Mouse (Mus musculus) intestine, embryonic 15.5 days (tissue): Measurements from ENCODE around the gene Gm17651. TPM values are rescaled to one million over a fixed set of nuclear protein-coding genes. Genes with fewer than 3 reads are reported as not detected.

Experiments
- ATAC-seq: fragments of 200-750 bp; cut with Nextera tagmentation; 2 replicates; pipeline ENCODE4 v1.8.0; 2017; ENCODE audit warnings: moderate TSS enrichment, moderate library complexity
- H3K27ac ChIP-seq: fragments of 300-500 bp; sonication (generic); 2 replicates; pipeline ENCODE4 v1.5.1; 2015; ENCODE audit warnings: mild to moderate bottlenecking, inconsistent platforms
- H3K27me3 ChIP-seq: fragments of 300-500 bp; sonication (generic); replicated peaks from 2 replicates; pipeline ENCODE4 v1.6.1; 2015; ENCODE audit warnings: inconsistent platforms
- H3K36me3 ChIP-seq: fragments of 300-500 bp; sonication (generic); 2 replicates; pipeline ENCODE4 v1.6.1; 2015; ENCODE audit warnings: inconsistent platforms
- H3K4me1 ChIP-seq: fragments of 300-500 bp; sonication (generic); replicated peaks from 2 replicates; pipeline ENCODE4 v1.6.1; 2015; ENCODE audit warnings: inconsistent platforms
- H3K4me2 ChIP-seq: fragments of 300-500 bp; sonication (generic); replicated peaks from 2 replicates; pipeline ENCODE4 v1.6.1; 2015; ENCODE audit warnings: mild to moderate bottlenecking, inconsistent platforms
- H3K4me3 ChIP-seq: fragments of 300-500 bp; sonication (generic); replicated peaks from 2 replicates; pipeline ENCODE4 v1.5.1; 2015; ENCODE audit warnings: inconsistent platforms
- H3K9ac ChIP-seq: fragments of 300-500 bp; sonication (generic); 2 replicates; pipeline ENCODE4 v1.6.1; 2015; ENCODE audit warnings: inconsistent platforms
- H3K9me3 ChIP-seq: fragments of 300-500 bp; sonication (generic); 2 replicates; pipeline ENCODE4 v1.6.1; 2016; ENCODE audit warnings: inconsistent platforms
- WGBS: fragments of 180-500 bp; shearing (Covaris S2); methylation state at CpG from one replicate; pipeline ENCODE4 v1.1.7; 2015; 5-methylcytosine and 5-hydroxymethylcytosine counted together
- polyA plus RNA-seq: library from polyadenylated mRNA; unstranded; fragments of >200 nt; fragmentation: Nextera tagmentation; extraction: Ambion mirVana; gene quantifications from 2 replicates; pipeline ENCODE4 v1.2.1, GENCODE M21; 2015

Gm17651 gene
- polyA plus RNA-seq, 1 experiment from 2014 or later: not detected

- Histone ChIP-seq H3K4me1 (no peaks in the 10 kb centered on the region), H3K4me2 (no peak overlapping the region), H3K4me3 (no peak overlapping the region), H3K27me3 (no peaks in the 10 kb centered on the region), H3K9ac (no peak overlapping the region), H3K36me3 (no peaks in the 10 kb centered on the region), H3K27ac (no peak overlapping the region), H3K9me3 (no peaks in the 10 kb centered on the region)
- no peak for ATAC-seq
- WGBS: 54% methylated on average over 1 of the region's 1 CpGs
Observed at GRCm38 (mm10) chr3:97648518-97648917, 26.0 kb downstream of the Gm17651 start.

- H3K4me1 ChIP-seq: no peaks in the 10 kb centered on the region
- no peak overlapping the region for H3K9ac ChIP-seq
- H3K27me3 ChIP-seq: no peaks in the 10 kb centered on the region
- H3K4me3 ChIP-seq: no peak overlapping the region
- H3K27ac ChIP-seq: no peak overlapping the region
- 82% methylated on average over 9 of the region's 9 CpGs for WGBS
- H3K36me3 ChIP-seq: no peaks in the 10 kb centered on the region; the same call in 1 of the 2 replicates
- no peak overlapping the region for H3K4me2 ChIP-seq
- H3K9me3 ChIP-seq: no peaks in the 10 kb centered on the region
- ATAC-seq: no peak
Observed at GRCm38 (mm10) chr3:97642001-97642400, 32.5 kb downstream of the Gm17651 start.

- WGBS: 86% methylated on average over 4 of the region's 4 CpGs
- Histone ChIP-seq H3K36me3 (no peaks in the 10 kb centered on the region; the same call in 1 of the 2 replicates), H3K4me2 (no peak overlapping the region), H3K9me3 (no peaks in the 10 kb centered on the region), H3K9ac (no peak overlapping the region), H3K27me3 (no peaks in the 10 kb centered on the region), H3K4me1 (no peaks in the 10 kb centered on the region), H3K4me3 (no peak overlapping the region), H3K27ac (no peak overlapping the region)
- no peak for ATAC-seq
Observed at GRCm38 (mm10) chr3:97641396-97641795, 33.1 kb downstream of the Gm17651 start.

- WGBS: 32% methylated on average over 3 of the region's 3 CpGs
- Histone ChIP-seq H3K9me3 (no peaks in the 10 kb centered on the region), H3K27me3 (no peaks in the 10 kb centered on the region), H3K9ac (no peak overlapping the region), H3K27ac (no peak overlapping the region), H3K4me1 (0 out of 2 replicates have a peak, but pooled peaks cover 3% of the 10 kb centered on the region), H3K36me3 (no peaks in the 10 kb centered on the region), H3K4me3 (no peak overlapping the region), H3K4me2 (no peak overlapping the region)
- ATAC-seq: peak; percentile 71
Observed at GRCm38 (mm10) chr3:97634288-97634761, 40.2 kb downstream of the Gm17651 start.

GRCm38 (mm10) chr3:97633456-97633855, 41.0 kb downstream of the Gm17651 start:
- WGBS: 61% methylated on average over 4 of the region's 4 CpGs
- Histone ChIP-seq H3K27me3 (no peaks in the 10 kb centered on the region), H3K4me2 (no peak overlapping the region), H3K36me3 (no peaks in the 10 kb centered on the region), H3K27ac (no peak overlapping the region), H3K9me3 (no peaks in the 10 kb centered on the region), H3K9ac (no peak overlapping the region), H3K4me3 (no peak overlapping the region), H3K4me1 (peaks cover 8% of the 10 kb centered on the region)
- ATAC-seq: peak; percentile 25; the same call in 1 of the 2 replicates

GRCm38 (mm10) chr3:97631258-97631860, 43.1 kb downstream of the Gm17651 start:
- Histone ChIP-seq H3K4me1 (peaks cover 8% of the 10 kb centered on the region), H3K4me2 (no peak overlapping the region), H3K36me3 (no peaks in the 10 kb centered on the region), H3K27me3 (no peaks in the 10 kb centered on the region), H3K27ac (no peak overlapping the region), H3K9ac (no peak overlapping the region), H3K9me3 (no peaks in the 10 kb centered on the region), H3K4me3 (no peak overlapping the region)
- ATAC-seq: no peak
- WGBS: 81% methylated on average over 8 of the region's 8 CpGs

- Histone ChIP-seq H3K36me3 (no peaks in the 10 kb centered on the region), H3K4me1 (peaks cover 8% of the 10 kb centered on the region), H3K9me3 (no peaks in the 10 kb centered on the region), H3K4me3 (no peak overlapping the region), H3K27ac (no peak overlapping the region), H3K4me2 (no peak overlapping the region), H3K9ac (no peak overlapping the region), H3K27me3 (no peaks in the 10 kb centered on the region)
- WGBS: 90% methylated on average over 4 of the region's 4 CpGs
- ATAC-seq: no peak
Observed at GRCm38 (mm10) chr3:97630746-97631145, 43.7 kb downstream of the Gm17651 start.

- H3K4me2 ChIP-seq: peak overlapping the region; percentile 61; the same call in 1 of the 2 replicates
- no peak overlapping the region for H3K27ac ChIP-seq
- peaks cover 8% of the 10 kb centered on the region for H3K4me1 ChIP-seq
- 68% methylated on average over 4 of the region's 4 CpGs for WGBS
- H3K4me3 ChIP-seq: no peak overlapping the region
- no peaks in the 10 kb centered on the region for H3K27me3 ChIP-seq
- H3K9me3 ChIP-seq: no peaks in the 10 kb centered on the region
- H3K9ac ChIP-seq: no peak overlapping the region
- H3K36me3 ChIP-seq: no peaks in the 10 kb centered on the region
- ATAC-seq: no peak
Observed at GRCm38 (mm10) chr3:97629941-97630340, 44.6 kb downstream of the Gm17651 start.

- WGBS: 2% methylated on average over 18 of the region's 18 CpGs
- peak within 1 kb of the TSS; percentile 28; the same call in 1 of the 2 replicates for H3K27ac ChIP-seq
Observed at GRCm38 (mm10) chr3:97628391-97629001, 46.0 kb downstream of the Gm17651 start, which contains the start of gene Fmo5. TSS of gene Fmo5 (plus strand) at chr3:97628804.

GRCm38 (mm10) chr3:97627893-97628292, 46.6 kb downstream of the Gm17651 start:
- peak overlapping the region; percentile 28; the same call in 1 of the 2 replicates for H3K27ac ChIP-seq
- WGBS: 64% methylated on average over 7 of the region's 7 CpGs
- H3K27me3 ChIP-seq: no peaks in the 10 kb centered on the region
- peaks cover 5% of the 10 kb centered on the region for H3K4me1 ChIP-seq
- no peaks in the 10 kb centered on the region for H3K9me3 ChIP-seq
- H3K9ac ChIP-seq: no peak overlapping the region
- H3K4me3 ChIP-seq: peak overlapping the region; percentile 40; the same call in 1 of the 2 replicates
- peak; percentile 45; the same call in 1 of the 2 replicates for ATAC-seq
- no peaks in the 10 kb centered on the region for H3K36me3 ChIP-seq
- peak overlapping the region; percentile 61 for H3K4me2 ChIP-seq

More at GRCm38 (mm10) chr3:97628391-97629001, 46.0 kb downstream of the Gm17651 start, which contains the start of gene Fmo5:
- H3K4me3 ChIP-seq: peak within 1 kb of the TSS; percentile 40
- H3K9ac ChIP-seq: peak within 1 kb of the TSS; percentile 36
- no peaks in the 10 kb centered on the region for H3K27me3 ChIP-seq
- peaks cover 7% of the 10 kb centered on the region for H3K4me1 ChIP-seq
- ATAC-seq: peak; percentile 95
- H3K9me3 ChIP-seq: no peaks in the 10 kb centered on the region
- H3K36me3 ChIP-seq: no peaks in the 10 kb centered on the region
- H3K4me2 ChIP-seq: peak within 1 kb of the TSS; percentile 61

- Histone ChIP-seq H3K27me3 (no peaks in the 10 kb centered on the region), H3K9me3 (no peaks in the 10 kb centered on the region), H3K36me3 (no peaks in the 10 kb centered on the region), H3K4me1 (peaks cover 5% of the 10 kb centered on the region), H3K27ac (no peak overlapping the region), H3K9ac (no peak overlapping the region), H3K4me3 (no peak overlapping the region), H3K4me2 (no peak overlapping the region)
- ATAC-seq: no peak
- WGBS: 44% methylated on average over 2 of the region's 2 CpGs
Observed at GRCm38 (mm10) chr3:97624611-97625010, 49.9 kb downstream of the Gm17651 start.
